Mouse (Mus musculus): Measurements from ENCODE around the gene Casp8ap2. TPM values are rescaled to one million over a fixed set of nuclear protein-coding genes. Genes with fewer than 3 reads are reported as not detected.
A peak's percentile ranks its signal among the peaks of the same experiment; 100 is the strongest.

Casp8ap2 gene
- total RNA-seq, 2 experiments from 2014 or later: 33.3 to 36.5 TPM

GRCm38 (mm10) chr4:32665843-32666242 is 50.6 kb downstream of the Casp8ap2 start:
- ATAC-seq (ENCODE audit: poor library complexity, severe bottlenecking): no peak

- no peak for ATAC-seq (ENCODE audit: poor library complexity, severe bottlenecking)
Measured at GRCm38 (mm10) chr4:32668291-32668690, 53.0 kb downstream of the Casp8ap2 start.

DNA sequence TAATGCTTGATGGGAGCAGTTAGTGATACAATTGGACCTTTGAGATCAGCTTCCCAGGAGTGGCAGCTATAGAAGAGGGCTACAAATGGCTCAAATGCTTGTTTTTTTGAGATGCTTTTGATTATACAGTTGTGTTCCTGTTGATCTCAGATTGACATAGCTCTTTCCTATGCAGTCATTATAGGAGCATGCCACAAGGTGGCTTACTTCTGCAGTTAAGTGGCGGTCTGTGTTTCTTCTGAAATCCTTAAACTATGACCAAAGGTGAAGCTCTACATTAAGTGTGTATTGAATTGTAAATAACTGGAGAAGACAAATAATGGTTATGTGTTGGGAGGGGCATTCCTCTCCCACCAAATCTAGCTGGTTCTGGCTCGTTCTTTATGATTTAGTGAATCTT is 54.6 kb downstream of the Casp8ap2 start:
- no peak for ATAC-seq (ENCODE audit: poor library complexity, severe bottlenecking)

DNA sequence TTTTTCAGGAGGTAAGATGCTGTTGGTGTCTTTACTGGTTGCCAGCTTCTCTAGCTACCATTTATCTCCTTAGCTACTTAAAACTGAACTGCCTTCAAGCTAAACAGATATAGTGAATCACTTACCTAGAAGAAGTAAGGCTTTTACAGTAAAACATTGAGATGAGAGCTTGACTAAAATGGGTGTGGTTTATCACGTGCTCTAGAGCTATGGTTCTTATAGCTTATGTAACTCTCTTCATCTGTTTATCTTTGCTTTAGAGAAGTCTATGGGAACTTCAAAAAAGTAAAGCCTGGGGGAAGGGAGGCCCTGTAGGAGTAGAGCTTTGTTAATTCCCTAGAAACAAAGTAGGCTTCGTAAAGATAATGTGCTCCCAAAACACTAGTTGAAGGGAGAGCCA is 58.8 kb downstream of the Casp8ap2 start:
- no peak for ATAC-seq (ENCODE audit: poor library complexity, severe bottlenecking)

GRCm38 (mm10) chr4:32677471-32677870 is 62.2 kb downstream of the Casp8ap2 start:
- ATAC-seq (ENCODE audit: poor library complexity, severe bottlenecking): peak; percentile 83

- ATAC-seq (ENCODE audit: poor library complexity, severe bottlenecking): no peak
Measured at GRCm38 (mm10) chr4:32680843-32681242, 65.6 kb downstream of the Casp8ap2 start.

DNA sequence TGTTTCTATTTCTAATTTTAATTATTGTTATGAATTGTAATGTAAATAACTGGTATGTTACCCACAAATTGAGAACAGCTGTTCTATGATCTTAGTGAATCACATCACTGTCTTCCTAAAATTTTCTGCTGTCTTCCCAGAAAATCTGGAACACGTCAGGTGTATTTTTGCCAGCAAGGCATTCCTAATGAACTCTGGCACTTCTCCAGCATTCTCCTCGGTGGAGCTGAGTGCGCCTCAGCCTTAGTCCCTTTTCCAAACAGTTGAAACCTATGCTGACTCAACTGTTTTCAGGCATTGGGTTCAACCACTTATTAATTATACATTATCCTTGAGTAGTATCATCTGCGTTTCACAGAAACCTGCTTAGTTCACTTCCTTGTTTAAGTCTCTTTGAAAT is 67.2 kb downstream of the Casp8ap2 start:
- no peak for ATAC-seq (ENCODE audit: poor library complexity, severe bottlenecking)

GRCm38 (mm10) chr4:32683061-32683582 is 67.9 kb downstream of the Casp8ap2 start:
- ATAC-seq (ENCODE audit: poor library complexity, severe bottlenecking): no peak

Other genes starting within 250 kb of the Casp8ap2 start
- gene Gja10, start 12.7 kb upstream of the Casp8ap2 start, total RNA-seq (2015): not detected in 2 replicates
- gene Gja10, start 12.7 kb upstream of the Casp8ap2 start, total RNA-seq (2017): not detected in 2 replicates
- 9.1 and 15.0 TPM in 2 replicates for gene Mdn1, start 41.7 kb downstream of the Casp8ap2 start, total RNA-seq (2015)
- gene Mdn1, start 41.7 kb downstream of the Casp8ap2 start, total RNA-seq (2017): 19.3 and 21.7 TPM in 2 replicates
- gene Lyrm2, start 184.8 kb downstream of the Casp8ap2 start, total RNA-seq (2015): 32.5 and 46.5 TPM in 2 replicates
- 71.2 and 77.3 TPM in 2 replicates for gene Lyrm2, start 184.8 kb downstream of the Casp8ap2 start, total RNA-seq (2017)

All from megakaryocyte, adult 5-6 weeks (primary cell).